Mouse (Mus musculus): ENCODE data around the gene Chtf18. TPM values are rescaled to one million over a fixed set of nuclear protein-coding genes. Genes with fewer than 3 reads are reported as not detected.

The Chtf18 gene
- total and polyA plus RNA-seq, 3 experiments, result 35.5 to 71.1 TPM; not detected in 1

DNA sequence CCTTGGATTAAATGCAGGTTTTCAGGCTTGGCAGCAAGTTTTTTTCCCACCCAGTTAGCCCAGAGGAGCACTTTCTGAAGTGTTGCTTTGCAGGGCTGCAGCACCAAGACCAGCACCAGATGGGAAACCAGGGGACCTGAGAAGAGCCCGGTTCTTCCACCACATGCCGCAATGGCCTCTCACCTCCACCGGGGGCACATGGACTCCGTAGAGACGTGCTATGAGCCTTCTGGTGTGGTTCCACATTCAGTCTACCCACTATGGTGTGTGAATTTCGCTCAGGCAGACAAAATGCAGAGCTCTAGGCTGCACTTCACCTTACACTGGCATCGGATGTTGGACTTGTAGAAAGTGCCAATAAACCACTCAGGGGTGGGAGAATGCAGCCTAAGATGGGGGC is 40.9 kb downstream of the Chtf18 start:
- Histone ChIP-seq H3K9ac (ENCODE audit: control insufficient read depth, low read depth, low read length, poor library complexity, severe bottlenecking) (no peak overlapping the region), H3K27me3 (ENCODE audit: control insufficient read depth in 1 of 2, insufficient read depth in 2 of 2, low read length in 2 of 2) (peaks cover 12 to 21% of the 10 kb centered on the region in 2 experiments; a peak in 3 of 4 replicates), H3K9me3 (replicated peaks; ENCODE audit: insufficient read depth, low read length) (no peaks in the 10 kb centered on the region), H3K4me3 (ENCODE audit: control insufficient read depth in 1 of 2, insufficient read depth in 1 of 2, low read depth in 2 of 2, low read length in 2 of 2) (no peak overlapping the region), H3K79me2 (ENCODE audit: control insufficient read depth, insufficient read depth, low read length, poor library complexity) (no peaks in the 10 kb centered on the region), H3K36me3 (ENCODE audit: control insufficient read depth in 1 of 2, insufficient read depth in 2 of 2, low read length in 2 of 2) (no peaks in the 10 kb centered on the region), H3K27ac (ENCODE audit: control insufficient read depth, low read depth, low read length) (no peak overlapping the region), H3K4me1 (ENCODE audit: control insufficient read depth in 1 of 2, insufficient read depth in 2 of 2, low read length in 2 of 2) (no peaks in the 10 kb centered on the region)
- TF ChIP-seq GABPA (IDR thresholded peaks at IDR 0.05; ENCODE audit: low read depth, low read length), result no peak
- no peak for TF ChIP-seq EP300 (IDR thresholded peaks at IDR 0.05; ENCODE audit: low read depth in 1 of 2, low read length in 2 of 2)
- no peak for TF ChIP-seq SIN3A (IDR thresholded peaks at IDR 0.05; ENCODE audit: low read length)
- no peak for TF ChIP-seq MAZ (IDR thresholded peaks at IDR 0.05; ENCODE audit: low read depth, low read length)
- TF ChIP-seq MAX (IDR thresholded peaks at IDR 0.05; ENCODE audit: low read length), result no peak
- TF ChIP-seq NELFE (IDR thresholded peaks at IDR 0.05; ENCODE audit: low read depth, low read length), result no peak
- peak; percentile 36 to 44 (median 39) for TF ChIP-seq CTCF (IDR thresholded peaks at IDR 0.05 in 2 of 3, conservative IDR thresholded peaks at IDR 0.05 in 1 of 3; ENCODE audit: control insufficient read depth in 1 of 3, insufficient read depth in 1 of 3, low read depth in 2 of 3, low read length in 3 of 3, poor library complexity in 1 of 3, severe bottlenecking in 1 of 3)
- TF ChIP-seq MAFK (IDR thresholded peaks at IDR 0.05; ENCODE audit: borderline replicate concordance, low read depth, low read length), result no peak
- DNase-seq (ENCODE audit: low read depth, low spot score), result peak; percentile 25

DNA sequence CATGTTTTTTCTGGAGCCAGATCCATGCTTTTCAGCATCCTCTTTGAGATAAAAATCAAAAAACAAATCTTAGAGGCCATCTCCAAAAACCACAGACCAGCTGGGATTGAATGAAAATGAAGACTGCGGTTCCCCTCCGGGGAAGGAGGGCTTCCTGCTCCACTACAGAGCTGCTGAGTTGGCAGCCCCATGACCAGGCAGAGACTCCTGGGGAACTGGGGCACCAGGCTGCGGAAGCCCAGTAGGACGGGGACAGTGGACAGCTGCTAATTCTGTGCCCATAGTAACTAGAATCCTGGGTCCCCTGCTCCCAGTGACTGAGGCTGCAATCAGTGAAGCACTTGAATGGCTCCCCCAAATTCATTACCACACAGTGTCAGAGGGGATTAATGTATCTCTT is 45.6 kb downstream of the Chtf18 start:
- Histone ChIP-seq H3K27ac (ENCODE audit: control insufficient read depth, low read depth, low read length) (no peak overlapping the region), H3K27me3 (ENCODE audit: control insufficient read depth in 1 of 2, insufficient read depth in 2 of 2, low read length in 2 of 2) (peaks cover 6 to 8% of the 10 kb centered on the region in 2 experiments; a peak in 3 of 4 replicates), H3K36me3 (ENCODE audit: control insufficient read depth in 1 of 2, insufficient read depth in 2 of 2, low read length in 2 of 2) (0 out of 4 replicates have a peak, but pooled peaks cover 0 to 2% of the 10 kb centered on the region in 2 experiments), H3K4me3 (ENCODE audit: control insufficient read depth in 1 of 2, insufficient read depth in 1 of 2, low read depth in 2 of 2, low read length in 2 of 2) (no peak overlapping the region), H3K9me3 (replicated peaks; ENCODE audit: insufficient read depth, low read length) (no peaks in the 10 kb centered on the region), H3K4me1 (ENCODE audit: control insufficient read depth in 1 of 2, insufficient read depth in 2 of 2, low read length in 2 of 2) (no peaks in the 10 kb centered on the region), H3K79me2 (ENCODE audit: control insufficient read depth, insufficient read depth, low read length, poor library complexity) (no peaks in the 10 kb centered on the region), H3K9ac (ENCODE audit: control insufficient read depth, low read depth, low read length, poor library complexity, severe bottlenecking) (no peak overlapping the region)
- no peak for TF ChIP-seq NELFE (IDR thresholded peaks at IDR 0.05; ENCODE audit: low read depth, low read length)
- no peak for TF ChIP-seq POLR2AphosphoS5 (IDR thresholded peaks at IDR 0.05; ENCODE audit: borderline replicate concordance, low read depth, low read length)
- TF ChIP-seq MYB (IDR thresholded peaks at IDR 0.05; ENCODE audit: low read depth, low read length), result no peak
- no peak for TF ChIP-seq EP300 (IDR thresholded peaks at IDR 0.05; ENCODE audit: low read depth in 1 of 2, low read length in 2 of 2)
- no peak for TF ChIP-seq RAD21 (IDR thresholded peaks at IDR 0.05; ENCODE audit: low read depth, low read length)
- no peak for TF ChIP-seq MYC (IDR thresholded peaks at IDR 0.05; ENCODE audit: low read depth, low read length)
- no peak for TF ChIP-seq SMC3 (IDR thresholded peaks at IDR 0.05; ENCODE audit: low read depth, low read length)
- no peak for TF ChIP-seq MXI1 (IDR thresholded peaks at IDR 0.05; ENCODE audit: low read depth, low read length)
- TF ChIP-seq TBP (IDR thresholded peaks at IDR 0.05; ENCODE audit: low read depth, low read length), result no peak
- TF ChIP-seq USF2 (IDR thresholded peaks at IDR 0.05; ENCODE audit: borderline replicate concordance in 1 of 2, insufficient read depth in 1 of 2, low read depth in 1 of 2, low read length in 2 of 2), result no peak
- no peak for TF ChIP-seq MEF2A (IDR thresholded peaks at IDR 0.05; ENCODE audit: extremely low read depth, insufficient replicate concordance, low read depth, low read length, poor library complexity, severe bottlenecking)
- TF ChIP-seq TCF12 (IDR thresholded peaks at IDR 0.05; ENCODE audit: low read depth, low read length), result no peak
- no peak for DNase-seq (ENCODE audit: low read depth, low spot score)
